Mouse (Mus musculus) liver, postnatal 0 days (tissue): ENCODE measurements around the gene Prx. TPM values are rescaled to one million over a fixed set of nuclear protein-coding genes. Genes with fewer than 3 reads are reported as not detected.

Experiments used
- ATAC-seq: fragments of 200-750 bp; cut with Nextera tagmentation; 2 replicates; pipeline ENCODE4 v1.8.0; 2017; ENCODE audit warnings: mild to moderate bottlenecking, moderate library complexity
- DNase-seq: peaks from one replicate; pipeline ENCODE4 v3.0.0-alpha.2; 2016
- H3K27ac ChIP-seq: fragments of 300-500 bp; sonication (generic); 2 replicates; pipeline ENCODE4 v1.5.1; 2014; ENCODE audit warnings: antibody characterized with exemption, moderate library complexity, mild to moderate bottlenecking, low read depth
- H3K27me3 ChIP-seq: fragments of 300-500 bp; sonication (generic); 2 replicates; pipeline ENCODE4 v1.6.1; 2014; ENCODE audit warnings: low read length, control low read depth, mixed read lengths; ENCODE audit not compliant: insufficient read depth
- H3K36me3 ChIP-seq: fragments of 300-500 bp; sonication (generic); replicated peaks from 2 replicates; pipeline ENCODE4 v1.6.1; 2014; ENCODE audit warnings: mild to moderate bottlenecking, control low read depth, low read length, moderate library complexity, mixed read lengths; ENCODE audit not compliant: insufficient read depth
- H3K4me1 ChIP-seq: fragments of 300-500 bp; sonication (generic); 2 replicates; pipeline ENCODE4 v1.6.1; 2014; ENCODE audit warnings: antibody characterized with exemption, mild to moderate bottlenecking, control low read depth; ENCODE audit not compliant: insufficient read depth
- H3K4me2 ChIP-seq: fragments of 300-500 bp; sonication (generic); 2 replicates; pipeline ENCODE4 v1.6.1; 2014; ENCODE audit warnings: low read depth, mild to moderate bottlenecking, low read length, moderate library complexity, mixed read lengths
- H3K4me3 ChIP-seq: fragments of 300-500 bp; sonication (generic); 2 replicates; pipeline ENCODE4 v1.5.1; 2014; ENCODE audit warnings: low read depth, low read length
- H3K9ac ChIP-seq: fragments of 300-500 bp; sonication (generic); replicated peaks from 2 replicates; pipeline ENCODE4 v1.6.1; 2014; ENCODE audit warnings: mild to moderate bottlenecking, moderate library complexity
- H3K9me3 ChIP-seq: fragments of 300-500 bp; sonication (generic); 2 replicates; pipeline ENCODE4 v1.6.1; 2016; ENCODE audit warnings: mild to moderate bottlenecking, control low read depth, low read length, mixed read lengths
- CTCF ChIP-seq: sonication (generic); IDR thresholded peaks from 2 replicates; pipeline ENCODE4 v1.5.1; 2016; ENCODE audit warnings: antibody characterized with exemption, low read depth
- EP300 ChIP-seq: IDR thresholded peaks from 2 replicates; pipeline ENCODE4 v1.6.1; 2016; ENCODE audit warnings: antibody characterized with exemption, low read depth, mild to moderate bottlenecking
- WGBS: fragments of 180-500 bp; shearing (Covaris S2); extraction: QIAGEN DNeasy Blood & Tissue Kit; methylation state at CpG from one replicate; pipeline ENCODE4 v1.1.7; 2014; ENCODE audit not compliant: insufficient replicate concordance; 5-methylcytosine and 5-hydroxymethylcytosine counted together
- polyA plus RNA-seq: library from polyadenylated mRNA; unstranded; fragments of >200 nt; fragmentation: Nextera tagmentation; extraction: Ambion mirVana; gene quantifications from 2 replicates; pipeline ENCODE4 v1.2.1, GENCODE M21; 2015

The Prx gene
- polyA plus RNA-seq, 1 experiment from 2014 or later: 0.25 TPM

- Histone ChIP-seq H3K4me3 (no peak overlapping the region), H3K36me3 (no peaks in the 10 kb centered on the region), H3K9ac (0 out of 2 replicates have a peak overlapping the region, but pooled peaks have one; percentile 23), H3K27me3 (no peaks in the 10 kb centered on the region), H3K4me2 (peak overlapping the region; percentile 55), H3K4me1 (peaks cover 9% of the 10 kb centered on the region), H3K9me3 (no peaks in the 10 kb centered on the region), H3K27ac (peak overlapping the region; percentile 36; the same call in 1 of the 2 replicates)
- TF ChIP-seq CTCF (peak; percentile 99), EP300 (no peak)
- DNase-seq: peak; percentile 87
- ATAC-seq: peak; percentile 93
- 20% methylated on average over 10 of the region's 10 CpGs for WGBS
These were observed 27.1 kb downstream of the Prx start for GRCm38 (mm10) chr7:27526039-27526827.

- WGBS: 85% methylated on average over 21 of the region's 21 CpGs
- Histone ChIP-seq H3K36me3 (peaks cover 13% of the 10 kb centered on the region), H3K9me3 (no peaks in the 10 kb centered on the region), H3K4me1 (peaks cover 9% of the 10 kb centered on the region), H3K4me2 (no peak overlapping the region), H3K27me3 (no peaks in the 10 kb centered on the region), H3K27ac (no peak overlapping the region), H3K4me3 (no peak overlapping the region), H3K9ac (no peak overlapping the region)
- TF ChIP-seq EP300 (no peak), CTCF (no peak)
- DNase-seq (no peak), ATAC-seq (no peak)
These were observed 29.9 kb downstream of the Prx start for GRCm38 (mm10) chr7:27529070-27529469.

GRCm38 (mm10) chr7:27530937-27531336 is 31.8 kb downstream of the Prx start:
- Histone ChIP-seq H3K4me1 (peaks cover 14% of the 10 kb centered on the region), H3K9ac (no peak overlapping the region), H3K4me2 (no peak overlapping the region), H3K9me3 (no peaks in the 10 kb centered on the region), H3K4me3 (no peak overlapping the region), H3K27ac (no peak overlapping the region), H3K36me3 (peaks cover 18% of the 10 kb centered on the region), H3K27me3 (no peaks in the 10 kb centered on the region)
- 74% methylated on average over 3 of the region's 3 CpGs for WGBS
- no peak for ATAC-seq
- TF ChIP-seq CTCF (peak; percentile 44), EP300 (no peak)
- DNase-seq: no peak

GRCm38 (mm10) chr7:27531707-27532106 is 32.6 kb downstream of the Prx start:
- Histone ChIP-seq H3K9ac (no peak overlapping the region), H3K4me2 (no peak overlapping the region), H3K27me3 (no peaks in the 10 kb centered on the region), H3K4me1 (peaks cover 14% of the 10 kb centered on the region), H3K4me3 (no peak overlapping the region), H3K27ac (no peak overlapping the region), H3K36me3 (peaks cover 23% of the 10 kb centered on the region), H3K9me3 (no peaks in the 10 kb centered on the region)
- ATAC-seq (no peak), DNase-seq (no peak)
- no peak for TF ChIP-seq CTCF
- no peak for TF ChIP-seq EP300
- WGBS: 95% methylated on average over 8 of the region's 10 CpGs

GRCm38 (mm10) chr7:27532480-27533050 is 33.4 kb downstream of the Prx start:
- H3K36me3 ChIP-seq: peaks cover 26% of the 10 kb centered on the region
- H3K9me3 ChIP-seq: no peaks in the 10 kb centered on the region
- no peak overlapping the region for H3K27ac ChIP-seq
- H3K4me3 ChIP-seq: no peak overlapping the region
- no peaks in the 10 kb centered on the region for H3K27me3 ChIP-seq
- no peak for TF ChIP-seq CTCF
- no peak for TF ChIP-seq EP300
- 83% methylated on average over 9 of the region's 9 CpGs for WGBS
- no peak overlapping the region for H3K4me2 ChIP-seq
- peaks cover 16% of the 10 kb centered on the region for H3K4me1 ChIP-seq
- no peak for ATAC-seq
- no peak for DNase-seq
- no peak overlapping the region for H3K9ac ChIP-seq

GRCm38 (mm10) chr7:27535386-27535785 is 36.3 kb downstream of the Prx start:
- Histone ChIP-seq H3K4me2 (peak overlapping the region; percentile 70), H3K9me3 (no peaks in the 10 kb centered on the region), H3K36me3 (peaks cover 39% of the 10 kb centered on the region), H3K4me1 (peaks cover 36% of the 10 kb centered on the region), H3K27ac (peak overlapping the region; percentile 39; the same call in 1 of the 2 replicates), H3K4me3 (no peak overlapping the region), H3K27me3 (no peaks in the 10 kb centered on the region), H3K9ac (peak overlapping the region; percentile 51)
- TF ChIP-seq CTCF (no peak), EP300 (peak; percentile 86)
- peak; percentile 66 for DNase-seq
- ATAC-seq: peak; percentile 76
- 57% methylated on average over 2 of the region's 2 CpGs for WGBS
